Mouse (Mus musculus) lung, postnatal 0 days (tissue): ENCODE results near the gene Lrriq4.

Experiments used
- CTCF ChIP-seq: IDR thresholded peaks from 2 replicates; pipeline ENCODE4 v1.5.1; 2016; ENCODE audit warnings: antibody characterized with exemption, mild to moderate bottlenecking
- EP300 ChIP-seq: IDR thresholded peaks from 2 replicates; pipeline ENCODE4 v1.6.1; 2016; ENCODE audit warnings: antibody characterized with exemption, mild to moderate bottlenecking, control low read depth

DNA sequence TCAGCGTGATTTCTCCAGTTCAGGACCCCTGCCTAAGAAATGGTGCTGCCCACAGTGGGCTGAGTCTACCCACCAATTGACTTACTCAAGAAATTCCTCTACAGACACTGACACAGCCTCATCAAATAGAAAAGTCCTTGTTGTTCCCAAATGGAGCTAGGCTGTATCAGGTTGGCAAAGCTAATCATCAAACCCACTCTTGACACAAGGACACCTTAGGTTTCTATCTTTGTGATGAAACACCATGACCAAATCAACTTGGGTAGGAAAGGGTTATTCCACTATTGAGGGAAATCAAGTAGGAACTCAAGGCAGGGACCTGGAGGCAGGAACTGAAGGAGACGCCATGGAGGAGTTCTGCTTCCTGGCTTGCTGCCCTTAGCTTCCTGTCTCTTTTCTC, at the start of gene Lrriq4:
- TF ChIP-seq CTCF (no peak), EP300 (no peak)
